Mouse (Mus musculus) hindbrain, embryonic 11.5 days (tissue): ENCODE measurements around the gene Mtmr10. TPM values are rescaled to one million over a fixed set of nuclear protein-coding genes. Genes with fewer than 3 reads are reported as not detected.

Source experiments
- ATAC-seq: fragments of 200-750 bp; cut with Nextera tagmentation; 2 replicates; pipeline ENCODE4 v1.8.0; 2017; ENCODE audit warnings: mild to moderate bottlenecking, moderate TSS enrichment, moderate library complexity; ENCODE audit not compliant: low FRiP score
- DNase-seq: peaks from one replicate; pipeline ENCODE4 v3.0.0-alpha.2; 2015; ENCODE audit warnings: low spot score
- H3K27ac ChIP-seq: fragments of 300-500 bp; sonication (generic); 2 replicates; pipeline ENCODE4 v1.5.1; 2014; ENCODE audit warnings: mild to moderate bottlenecking, low read depth, low read length
- H3K27me3 ChIP-seq: fragments of 300-500 bp; sonication (generic); 2 replicates; pipeline ENCODE4 v1.6.1; 2014; ENCODE audit warnings: mild to moderate bottlenecking, low read length, moderate library complexity, mixed read lengths; ENCODE audit not compliant: control insufficient read depth, insufficient read depth
- H3K36me3 ChIP-seq: fragments of 300-500 bp; sonication (generic); 2 replicates; pipeline ENCODE4 v1.6.1; 2014; ENCODE audit warnings: mild to moderate bottlenecking, low read length, moderate library complexity, mixed read lengths; ENCODE audit not compliant: control insufficient read depth, insufficient read depth
- H3K4me1 ChIP-seq: fragments of 300-500 bp; sonication (generic); replicated peaks from 2 replicates; pipeline ENCODE4 v1.6.1; 2014; ENCODE audit warnings: low read length, mixed read lengths; ENCODE audit not compliant: control insufficient read depth, insufficient read depth
- H3K4me2 ChIP-seq: fragments of 300-500 bp; sonication (generic); replicated peaks from 2 replicates; pipeline ENCODE4 v1.6.1; 2014; ENCODE audit warnings: mild to moderate bottlenecking, low read depth, low read length
- H3K4me3 ChIP-seq: fragments of 300-500 bp; sonication (generic); 2 replicates; pipeline ENCODE4 v1.5.1; 2014; ENCODE audit warnings: low read depth, low read length
- H3K9ac ChIP-seq: fragments of 300-500 bp; sonication (generic); 2 replicates; pipeline ENCODE4 v1.6.1; 2014; ENCODE audit warnings: low read depth, low read length
- H3K9me3 ChIP-seq: fragments of 300-500 bp; sonication (generic); 2 replicates; pipeline ENCODE4 v1.6.1; 2016; ENCODE audit warnings: low read length; ENCODE audit not compliant: control insufficient read depth
- WGBS: fragments of 180-500 bp; shearing (Covaris S2); extraction: QIAGEN DNeasy Blood & Tissue Kit; methylation state at CpG from one replicate; pipeline ENCODE4 v1.1.7; 2014; 5-methylcytosine and 5-hydroxymethylcytosine counted together
- polyA plus RNA-seq: library from polyadenylated mRNA; unstranded; fragments of >200 nt; fragmentation: Nextera tagmentation; extraction: Ambion mirVana; gene quantifications from 2 replicates; pipeline ENCODE4 v1.2.1, GENCODE M21; 2014

Mtmr10 gene
- polyA plus RNA-seq, 1 experiment from 2014 or later = 15.3 TPM

DNA sequence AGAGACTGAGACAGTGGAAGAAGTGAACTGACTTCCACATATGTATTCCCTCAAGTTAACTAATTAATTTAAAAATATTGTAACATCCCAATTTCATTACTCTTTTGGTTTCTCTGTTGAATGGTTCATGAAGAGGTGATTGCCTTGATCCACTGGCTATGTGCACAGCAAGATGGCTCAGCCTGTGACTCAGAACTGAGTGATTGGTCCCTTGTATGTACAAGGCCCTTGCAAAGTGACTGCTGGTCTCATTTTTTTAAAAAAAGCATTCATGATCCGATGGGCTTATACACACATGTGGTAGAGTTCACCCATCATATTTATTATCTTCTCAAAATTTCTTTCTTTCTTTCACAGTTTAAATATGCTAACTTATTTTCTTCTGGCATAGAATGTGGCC, 8.9 kb upstream of the Mtmr10 start:
- WGBS = 93% methylated on average over 1 of the region's 1 CpGs
- Histone ChIP-seq H3K27ac (no peak overlapping the region), H3K9ac (no peak overlapping the region), H3K9me3 (no peaks in the 10 kb centered on the region), H3K36me3 (no peaks in the 10 kb centered on the region), H3K4me1 (no peaks in the 10 kb centered on the region), H3K27me3 (no peaks in the 10 kb centered on the region), H3K4me3 (no peak overlapping the region), H3K4me2 (no peak overlapping the region)
- DNase-seq (no peak), ATAC-seq (no peak)

GRCm38 (mm10) chr7:64279548-64279947, 7.9 kb upstream of the Mtmr10 start:
- 84% methylated on average over 3 of the region's 3 CpGs for WGBS
- DNase-seq = no peak

GRCm38 (mm10) chr7:64286566-64286965, 887 bp upstream of the Mtmr10 start:
- Histone ChIP-seq H3K9me3 (no peaks in the 10 kb centered on the region), H3K27ac (no peak overlapping the region), H3K36me3 (no peaks in the 10 kb centered on the region), H3K9ac (peak overlapping the region; percentile 88; the same call in 1 of the 2 replicates), H3K4me1 (no peaks in the 10 kb centered on the region), H3K4me2 (peak overlapping the region; percentile 56; the same call in 1 of the 2 replicates), H3K4me3 (peak overlapping the region; percentile 85; the same call in 1 of the 2 replicates), H3K27me3 (no peaks in the 10 kb centered on the region)
- no peak for DNase-seq
- ATAC-seq = peak; percentile 29; the same call in 1 of the 2 replicates

More at GRCm38 (mm10) chr7:64279548-64279947, 7.9 kb upstream of the Mtmr10 start:
- Histone ChIP-seq H3K27ac (no peak overlapping the region), H3K4me3 (no peak overlapping the region), H3K9ac (no peak overlapping the region), H3K27me3 (no peaks in the 10 kb centered on the region), H3K4me2 (no peak overlapping the region), H3K4me1 (no peaks in the 10 kb centered on the region), H3K9me3 (no peaks in the 10 kb centered on the region), H3K36me3 (no peaks in the 10 kb centered on the region)
- ATAC-seq = no peak

DNA sequence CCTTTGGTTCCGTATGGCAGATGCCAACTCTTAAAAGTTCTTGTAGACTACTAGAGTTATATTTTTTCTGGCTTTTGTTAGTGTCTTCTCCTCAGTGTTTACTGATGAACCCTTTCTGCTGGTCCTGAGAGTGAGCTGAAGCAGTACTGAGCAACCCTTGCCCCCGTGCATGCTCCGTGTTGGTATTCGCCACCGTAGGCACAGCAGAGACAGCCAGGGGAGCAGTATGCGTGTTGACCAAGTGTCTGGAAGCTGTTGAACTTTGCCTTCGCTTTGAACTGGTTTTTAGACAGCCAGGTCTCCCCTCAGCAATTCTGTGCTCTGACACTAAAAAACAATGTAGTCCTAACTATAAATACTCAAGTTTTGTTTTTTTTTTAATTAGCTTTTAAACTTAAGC, 2.0 kb downstream of the Mtmr10 start:
- Histone ChIP-seq H3K36me3 (no peaks in the 10 kb centered on the region), H3K27ac (no peak overlapping the region), H3K4me2 (no peak overlapping the region), H3K27me3 (no peaks in the 10 kb centered on the region), H3K4me3 (no peak overlapping the region), H3K4me1 (no peaks in the 10 kb centered on the region), H3K9ac (no peak overlapping the region), H3K9me3 (no peaks in the 10 kb centered on the region)
- WGBS = 96% methylated on average over 7 of the region's 7 CpGs
- no peak for ATAC-seq
- no peak for DNase-seq

GRCm38 (mm10) chr7:64290431-64290830, 3.0 kb downstream of the Mtmr10 start:
- no peak overlapping the region for H3K4me3 ChIP-seq
- H3K9me3 ChIP-seq = no peaks in the 10 kb centered on the region
- no peaks in the 10 kb centered on the region for H3K36me3 ChIP-seq
- DNase-seq (no peak), ATAC-seq (no peak)
- H3K4me2 ChIP-seq = no peak overlapping the region
- no peaks in the 10 kb centered on the region for H3K27me3 ChIP-seq
- no peaks in the 10 kb centered on the region for H3K4me1 ChIP-seq
- no peak overlapping the region for H3K27ac ChIP-seq
- 89% methylated on average over 6 of the region's 6 CpGs for WGBS
- H3K9ac ChIP-seq = no peak overlapping the region

GRCm38 (mm10) chr7:64291722-64292121, 4.3 kb downstream of the Mtmr10 start:
- H3K27ac ChIP-seq = no peak overlapping the region
- H3K27me3 ChIP-seq = no peaks in the 10 kb centered on the region
- ATAC-seq (no peak), DNase-seq (no peak)
- H3K4me1 ChIP-seq = no peaks in the 10 kb centered on the region
- no peak overlapping the region for H3K4me2 ChIP-seq
- no peak overlapping the region for H3K4me3 ChIP-seq
- 93% methylated on average over 10 of the region's 10 CpGs for WGBS
- H3K9ac ChIP-seq = no peak overlapping the region
- no peaks in the 10 kb centered on the region for H3K9me3 ChIP-seq
- H3K36me3 ChIP-seq = no peaks in the 10 kb centered on the region

DNA sequence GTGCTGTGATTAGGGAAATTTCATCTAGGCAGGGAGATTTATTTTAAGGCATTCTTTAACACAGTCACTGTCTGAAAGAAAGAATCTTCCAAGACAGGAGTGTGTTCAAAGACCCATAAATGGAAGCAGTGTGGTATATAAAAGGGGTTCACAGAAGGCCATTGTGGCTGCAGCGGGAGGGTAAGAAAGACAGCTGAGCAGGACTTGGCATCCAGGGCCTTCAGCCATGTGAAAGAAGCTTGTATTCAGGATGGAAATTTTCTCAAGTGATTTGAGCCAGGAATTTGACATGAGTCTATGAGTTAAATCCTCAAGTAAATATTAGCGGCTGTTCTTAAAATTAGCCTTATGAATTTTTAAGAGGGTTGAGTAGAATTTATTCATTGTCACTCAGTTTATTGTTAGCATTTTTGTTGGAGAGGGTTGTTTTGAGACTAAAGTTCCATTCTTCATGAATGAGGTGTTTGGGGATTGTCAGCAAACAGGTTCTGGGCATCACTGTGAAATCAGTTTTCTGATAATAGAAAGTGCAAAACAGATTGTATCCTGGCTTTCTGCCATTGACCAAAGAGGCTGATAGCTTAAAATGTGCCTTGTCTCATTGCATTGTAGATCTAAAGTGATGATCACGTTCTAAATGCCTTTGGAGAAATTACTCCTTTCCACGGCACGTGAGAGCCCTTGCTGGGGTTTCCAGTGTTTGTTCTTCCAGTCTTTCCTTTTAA, 9.0 kb downstream of the Mtmr10 start:
- no peak overlapping the region for H3K27ac ChIP-seq
- H3K4me3 ChIP-seq = no peak overlapping the region
- H3K36me3 ChIP-seq = 0 out of 2 replicates have a peak, but pooled peaks cover 1% of the 10 kb centered on the region
- no peak overlapping the region for H3K4me2 ChIP-seq
- H3K4me1 ChIP-seq = no peaks in the 10 kb centered on the region
- DNase-seq (no peak), ATAC-seq (no peak)
- H3K9ac ChIP-seq = no peak overlapping the region
- H3K27me3 ChIP-seq = no peaks in the 10 kb centered on the region
- WGBS = 60% methylated on average over 5 of the region's 5 CpGs
- no peaks in the 10 kb centered on the region for H3K9me3 ChIP-seq

GRCm38 (mm10) chr7:64310241-64310640, 22.8 kb downstream of the Mtmr10 start:
- H3K36me3 ChIP-seq = no peaks in the 10 kb centered on the region
- H3K4me2 ChIP-seq = no peak overlapping the region
- H3K27ac ChIP-seq = no peak overlapping the region
- no peak overlapping the region for H3K4me3 ChIP-seq
- H3K9me3 ChIP-seq = no peaks in the 10 kb centered on the region
- no peak for DNase-seq
- no peak overlapping the region for H3K9ac ChIP-seq
- no peak for ATAC-seq
- no peaks in the 10 kb centered on the region for H3K27me3 ChIP-seq
- H3K4me1 ChIP-seq = no peaks in the 10 kb centered on the region
- WGBS = 76% methylated on average over 7 of the region's 7 CpGs

GRCm38 (mm10) chr7:64310756-64311155, 23.3 kb downstream of the Mtmr10 start:
- Histone ChIP-seq H3K4me2 (no peak overlapping the region), H3K36me3 (no peaks in the 10 kb centered on the region), H3K9me3 (no peaks in the 10 kb centered on the region), H3K27me3 (no peaks in the 10 kb centered on the region), H3K27ac (no peak overlapping the region), H3K4me1 (no peaks in the 10 kb centered on the region), H3K4me3 (no peak overlapping the region), H3K9ac (no peak overlapping the region)
- 44% methylated on average over 2 of the region's 2 CpGs for WGBS
- ATAC-seq = no peak
- DNase-seq = peak; percentile 5
